ENCODE assay signal across 7 mouse cellular contexts in the genomic region with DNA sequence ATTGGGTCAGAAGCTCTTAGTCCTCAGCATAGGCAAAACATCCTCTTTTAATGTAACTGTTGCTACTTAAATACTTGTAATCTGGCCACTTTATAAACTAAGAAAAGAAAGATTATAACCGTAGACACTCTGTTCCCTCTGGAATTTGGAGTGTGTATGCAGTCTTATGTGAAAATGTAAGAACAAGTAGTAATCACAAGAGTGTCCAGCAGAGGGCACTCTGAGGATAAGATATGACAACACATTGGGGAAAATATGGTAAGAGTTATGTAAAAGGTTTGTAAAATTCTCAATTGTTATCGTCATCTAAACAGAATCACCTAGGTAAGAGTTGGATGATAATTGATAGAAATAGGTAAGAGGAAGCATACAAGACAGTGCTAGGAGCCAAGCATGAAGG.
DNase-seq lines count a peak whose midpoint lies in the region; ATAC-seq and TF ChIP-seq lines count a peak whose summit lies in the region.

No protein-coding gene starts in this region.

- no peaks in the 10 kb centered on the region for H3K36me3 ChIP-seq in E14TG2a.4 (ENCODE audit: insufficient read depth, low read length)
- no peaks in the 10 kb centered on the region for H3K36me3 ChIP-seq in lung, embryonic 14.5 days (ENCODE audit: insufficient read depth)

- DNase-seq in R1 (ENCODE audit: low read depth, low spot score): peak; percentile 70
- DNase-seq in cerebellum, postnatal 14 days: peak; percentile 90
- DNase-seq in frontal cortex, postnatal 36 days (ENCODE audit: low spot score in 2 of 2): peak; percentile 68 to 92
- peak; percentile 76 to 86 for DNase-seq in kidney, postnatal 36 days
- DNase-seq in lung, embryonic 14.5 days: peak; percentile 96
- DNase-seq in retina, postnatal 7 days (ENCODE audit: low read depth, low spot score): peak; percentile 53

- no peak overlapping the region for H3K4me3 ChIP-seq in E14TG2a.4 (replicated peaks; ENCODE audit: low read length)
- H3K4me3 ChIP-seq in lung, embryonic 14.5 days (ENCODE audit: low read depth, low read length): no peak overlapping the region

- H3K4me1 ChIP-seq in E14TG2a.4 (replicated peaks; ENCODE audit: low read depth, low read length): no peaks in the 10 kb centered on the region; the same call in 1 of the 2 replicates
- no peaks in the 10 kb centered on the region for H3K4me1 ChIP-seq in lung, embryonic 14.5 days (ENCODE audit: insufficient read depth)

- no peak for ATAC-seq in lung, embryonic 14.5 days (ENCODE audit: insufficient read depth)

- H3K27me3 ChIP-seq in E14TG2a.4 (ENCODE audit: insufficient read depth, low read length): 0 out of 2 replicates have a peak, but pooled peaks cover 6% of the 10 kb centered on the region
- H3K27me3 ChIP-seq in lung, embryonic 14.5 days (ENCODE audit: insufficient read depth, low read length): no peaks in the 10 kb centered on the region

- 8% methylated on average over 2 of the region's 2 CpGs for WGBS in lung, embryonic 14.5 days

- no peak overlapping the region for H3K4me2 ChIP-seq in lung, embryonic 14.5 days

- no peak overlapping the region for H3K9ac ChIP-seq in lung, embryonic 14.5 days

- TF ChIP-seq CTCF in E14TG2a.4 (conservative IDR thresholded peaks at IDR 0.05; ENCODE audit: low read length): peak; percentile 55
- peak; percentile 80 for TF ChIP-seq CTCF in lung, embryonic 14.5 days (IDR thresholded peaks at IDR 0.05; ENCODE audit: low read depth)

- no peak overlapping the region for H3K27ac ChIP-seq in lung, embryonic 14.5 days (ENCODE audit: low read depth)

- H3K9me3 ChIP-seq in E14TG2a.4 (ENCODE audit: low read length): no peaks in the 10 kb centered on the region
- H3K9me3 ChIP-seq in lung, embryonic 14.5 days (ENCODE audit: low read depth, low read length): no peaks in the 10 kb centered on the region
